8 mouse cellular contexts compared by ENCODE assay signal in genomic region chr11:102430121-102431017, GRCm38 (mm10). TPM values are rescaled to one million over a fixed set of nuclear protein-coding genes. Genes with fewer than 3 reads are reported as not detected.
A peak's percentile ranks its signal among the peaks of the same experiment; 100 is the strongest.
DNase-seq lines count a peak whose midpoint lies in the region; ATAC-seq and TF ChIP-seq lines count a peak whose summit lies in the region.

Gene Grn, plus strand, starts transcription at chr11:102430315.

- H3K27ac ChIP-seq in ES-Bruce4 (ENCODE audit: insufficient read depth, low read length), result peak within 1 kb of the TSS; percentile 17; the same call in 1 of the 2 replicates
- peak within 1 kb of the TSS; percentile 77 for H3K27ac ChIP-seq in forebrain, embryonic 12.5 days
- peak within 1 kb of the TSS; percentile 94 for H3K27ac ChIP-seq in heart, embryonic 16.5 days (ENCODE audit: low read length)
- H3K27ac ChIP-seq in liver, embryonic 14.5 days, result peak within 1 kb of the TSS; percentile 35
- peak within 1 kb of the TSS; percentile 90 for H3K27ac ChIP-seq in stomach, embryonic 15.5 days

- peak; percentile 79 for DNase-seq in c-Kit-positive CD71-positive TER-119-positive erythroid progenitor cells, embryonic 14.5 days (ENCODE audit: low spot score)
- DNase-seq in kidney, postnatal 36 days, result peak; percentile 93 to 98
- peak; percentile 75 to 81 (median 78) for DNase-seq in liver, embryonic 14.5 days (ENCODE audit: low read depth in 3 of 3, low spot score in 3 of 3)
- DNase-seq in neural tube, embryonic 10.5 days (ENCODE audit: extremely low spot score, low spot score), result peak; percentile 85

- peak within 1 kb of the TSS; percentile 98 for H3K4me2 ChIP-seq in forebrain, embryonic 12.5 days
- peak within 1 kb of the TSS; percentile 70 for H3K4me2 ChIP-seq in heart, embryonic 16.5 days (ENCODE audit: low read depth, low read length)
- peak within 1 kb of the TSS; percentile 99 for H3K4me2 ChIP-seq in liver, embryonic 14.5 days (ENCODE audit: low read depth)
- H3K4me2 ChIP-seq in stomach, embryonic 15.5 days, result peak within 1 kb of the TSS; percentile 90

- peak within 1 kb of the TSS; percentile 82 for H3K4me3 ChIP-seq in ES-Bruce4 (ENCODE audit: low read depth, low read length)
- H3K4me3 ChIP-seq in forebrain, embryonic 12.5 days (replicated peaks), result peak within 1 kb of the TSS; percentile 56
- peak within 1 kb of the TSS; percentile 87 for H3K4me3 ChIP-seq in heart, embryonic 16.5 days (ENCODE audit: low read length)
- peak within 1 kb of the TSS; percentile 66 to 70 for H3K4me3 ChIP-seq in liver, embryonic 14.5 days (ENCODE audit: insufficient read depth in 1 of 2, low read depth in 2 of 2, low read length in 2 of 2)
- H3K4me3 ChIP-seq in stomach, embryonic 15.5 days (replicated peaks), result peak within 1 kb of the TSS; percentile 67

- TF ChIP-seq POLR2A in ES-Bruce4 (IDR thresholded peaks at IDR 0.05; ENCODE audit: insufficient read depth, low read length), result peak; percentile 64

- TF ChIP-seq CTCF in ES-Bruce4 (IDR thresholded peaks at IDR 0.05; ENCODE audit: low read depth, low read length), result no peak
- 0 out of 2 replicates have a peak, but pooled peaks have one; percentile 2 for TF ChIP-seq CTCF in liver, embryonic 14.5 days (IDR thresholded peaks at IDR 0.05; ENCODE audit: low read depth)

- H3K9ac ChIP-seq in ES-Bruce4 (ENCODE audit: low read depth, poor library complexity, severe bottlenecking), result peak within 1 kb of the TSS; percentile 87
- H3K9ac ChIP-seq in forebrain, embryonic 12.5 days, result peak within 1 kb of the TSS; percentile 62
- peak within 1 kb of the TSS; percentile 77 for H3K9ac ChIP-seq in heart, embryonic 16.5 days (ENCODE audit: low read length)
- peak within 1 kb of the TSS; percentile 56 for H3K9ac ChIP-seq in liver, embryonic 14.5 days (replicated peaks)
- H3K9ac ChIP-seq in stomach, embryonic 15.5 days, result peak within 1 kb of the TSS; percentile 40

- peaks cover 4% of the 10 kb centered on the region; the same call in 1 of the 2 replicates for H3K36me3 ChIP-seq in ES-Bruce4 (ENCODE audit: control insufficient read depth, insufficient read depth, low read length, poor library complexity, severe bottlenecking)
- peaks cover 15% of the 10 kb centered on the region for H3K36me3 ChIP-seq in forebrain, embryonic 12.5 days (replicated peaks)
- peaks cover 7% of the 10 kb centered on the region; the same call in 1 of the 2 replicates for H3K36me3 ChIP-seq in heart, embryonic 16.5 days (ENCODE audit: control insufficient read depth, insufficient read depth)
- H3K36me3 ChIP-seq in liver, embryonic 14.5 days (replicated peaks; ENCODE audit: control insufficient read depth, insufficient read depth, low read depth), result no peaks in the 10 kb centered on the region
- H3K36me3 ChIP-seq in stomach, embryonic 15.5 days, result peaks cover 7% of the 10 kb centered on the region

- under 1% methylated on average over 29 of the region's 29 CpGs for WGBS in forebrain, embryonic 12.5 days
- WGBS in heart, embryonic 16.5 days, result under 1% methylated on average over 28 of the region's 29 CpGs
- WGBS in liver, embryonic 14.5 days (ENCODE audit: insufficient replicate concordance), result under 1% methylated on average over 29 of the region's 29 CpGs
- under 1% methylated on average over 29 of the region's 29 CpGs for WGBS in stomach, embryonic 15.5 days

- no peaks in the 10 kb centered on the region for H3K4me1 ChIP-seq in ES-Bruce4 (ENCODE audit: control insufficient read depth, insufficient read depth, low read length)
- peaks cover 15% of the 10 kb centered on the region for H3K4me1 ChIP-seq in forebrain, embryonic 12.5 days
- H3K4me1 ChIP-seq in heart, embryonic 16.5 days (ENCODE audit: control insufficient read depth, insufficient read depth, low read length), result peaks cover 27% of the 10 kb centered on the region
- peaks cover 5 to 14% of the 10 kb centered on the region in 2 experiments; a peak in 3 of 4 replicates for H3K4me1 ChIP-seq in liver, embryonic 14.5 days (replicated peaks; ENCODE audit: control insufficient read depth in 2 of 2, insufficient read depth in 2 of 2, low read length in 1 of 2)
- H3K4me1 ChIP-seq in stomach, embryonic 15.5 days, result peaks cover 17% of the 10 kb centered on the region

- 0 out of 2 replicates have a peak, but pooled peaks have one; percentile 62 for TF ChIP-seq EP300 in ES-Bruce4 (IDR thresholded peaks at IDR 0.05; ENCODE audit: insufficient read depth, low read depth, low read length)
- TF ChIP-seq EP300 in liver, embryonic 14.5 days (IDR thresholded peaks at IDR 0.05; ENCODE audit: low read depth), result no peak

- no peaks in the 10 kb centered on the region for H3K9me3 ChIP-seq in ES-Bruce4 (replicated peaks; ENCODE audit: control insufficient read depth, insufficient read depth, low read length, poor library complexity, severe bottlenecking)
- no peaks in the 10 kb centered on the region for H3K9me3 ChIP-seq in forebrain, embryonic 12.5 days
- no peaks in the 10 kb centered on the region for H3K9me3 ChIP-seq in heart, embryonic 16.5 days (replicated peaks; ENCODE audit: control insufficient read depth, low read length)
- H3K9me3 ChIP-seq in liver, embryonic 14.5 days (ENCODE audit: control insufficient read depth, low read length), result no peaks in the 10 kb centered on the region
- no peaks in the 10 kb centered on the region for H3K9me3 ChIP-seq in stomach, embryonic 15.5 days

- H3K27me3 ChIP-seq in ES-Bruce4 (ENCODE audit: control insufficient read depth, insufficient read depth, low read length, poor library complexity, severe bottlenecking), result no peaks in the 10 kb centered on the region
- H3K27me3 ChIP-seq in forebrain, embryonic 12.5 days, result peaks cover 9% of the 10 kb centered on the region
- H3K27me3 ChIP-seq in heart, embryonic 16.5 days (ENCODE audit: control insufficient read depth, insufficient read depth, low read length), result no peaks in the 10 kb centered on the region
- H3K27me3 ChIP-seq in liver, embryonic 14.5 days (ENCODE audit: control insufficient read depth, insufficient read depth, low read length), result no peaks in the 10 kb centered on the region; the same call in 1 of the 2 replicates
- H3K27me3 ChIP-seq in stomach, embryonic 15.5 days (replicated peaks), result no peaks in the 10 kb centered on the region

- ATAC-seq in forebrain, embryonic 12.5 days (ENCODE audit: low FRiP score), result peak; percentile 90
- peak; percentile 94 for ATAC-seq in heart, embryonic 16.5 days (replicated peaks; ENCODE audit: extremely low read depth, insufficient read depth, low FRiP score)
- ATAC-seq in liver, embryonic 14.5 days (ENCODE audit: insufficient read depth), result peak; percentile 84
- ATAC-seq in stomach, embryonic 15.5 days (ENCODE audit: insufficient read depth, low FRiP score, low read depth), result peak; percentile 89

RNA-seq across cellular contexts. Expression of gene Grn, which starts in this region (rescaled TPM):
- 68.4 and 88.3 TPM in 2 replicates for polyA plus RNA-seq in ES-Bruce4 (2011; ENCODE audit: insufficient read depth, insufficient read length, low read depth, missing spikeins)
- 55.5 and 57.6 TPM in 2 replicates for polyA plus RNA-seq in forebrain, embryonic 12.5 days (2016; fragmentation: Nextera tagmentation; extraction: Ambion mirVana)
- 215 and 234 TPM in 2 replicates for polyA plus RNA-seq in heart, embryonic 16.5 days (2015; fragmentation: Nextera tagmentation; extraction: Ambion mirVana)
- 25.4 and 28.9 TPM in 2 replicates for polyA plus RNA-seq in liver, embryonic 14.5 days (2012; rRNA removed)
- 34.1 and 41.4 TPM in 2 replicates for polyA plus RNA-seq in liver, embryonic 14.5 days (2014; fragmentation: Nextera tagmentation; extraction: Ambion mirVana)
- 155 and 161 TPM in 2 replicates for polyA plus RNA-seq in stomach, embryonic 15.5 days (2015; fragmentation: Nextera tagmentation; extraction: Ambion mirVana)

Comparison
In these comparisons a context has a peak if more than half of its experiments do, and no peak if none do; other contexts are left out.
1. Peak in every context shown above with its lines: DNase-seq, ATAC-seq, H3K4me3 ChIP-seq and H3K27ac ChIP-seq.
2. H3K27ac ChIP-seq: peak in every context shown above with its lines; median percentile 94 in heart, embryonic 16.5 days; 90 in stomach, embryonic 15.5 days; 77 in forebrain, embryonic 12.5 days; 35 in liver, embryonic 14.5 days; 17 in ES-Bruce4.